Mouse (Mus musculus): Measurements from ENCODE around the gene Zfp652.

DNA sequence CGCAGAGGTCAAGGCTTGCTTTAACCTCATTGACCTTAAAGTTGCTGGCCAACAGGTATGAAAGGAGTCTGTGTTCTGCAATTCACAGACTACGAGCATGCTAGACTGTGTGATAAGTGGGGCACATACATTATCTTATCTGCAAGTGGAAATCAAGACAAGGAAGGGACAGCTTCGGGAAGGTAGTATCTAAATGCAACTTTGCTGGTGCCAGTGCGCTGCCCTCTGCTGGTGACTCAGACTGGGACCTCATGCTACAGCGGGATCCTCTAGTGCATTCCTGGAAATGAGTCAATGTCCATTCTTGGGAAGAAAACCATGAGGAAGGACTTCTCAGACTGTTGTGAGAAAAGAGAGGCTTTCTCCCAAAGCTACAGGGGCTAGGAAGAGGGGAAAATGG, 141.2 kb downstream of the Zfp652 start:
- TF ChIP-seq CTCF (IDR thresholded peaks at IDR 0.05; ENCODE audit: borderline replicate concordance, insufficient read depth, low read depth, low read length) (peak; percentile 88), POLR2A (IDR thresholded peaks at IDR 0.05; ENCODE audit: borderline replicate concordance, insufficient read depth, low read length) (no peak)
